8 mouse cellular contexts compared by ENCODE assay signal in the genomic region with DNA sequence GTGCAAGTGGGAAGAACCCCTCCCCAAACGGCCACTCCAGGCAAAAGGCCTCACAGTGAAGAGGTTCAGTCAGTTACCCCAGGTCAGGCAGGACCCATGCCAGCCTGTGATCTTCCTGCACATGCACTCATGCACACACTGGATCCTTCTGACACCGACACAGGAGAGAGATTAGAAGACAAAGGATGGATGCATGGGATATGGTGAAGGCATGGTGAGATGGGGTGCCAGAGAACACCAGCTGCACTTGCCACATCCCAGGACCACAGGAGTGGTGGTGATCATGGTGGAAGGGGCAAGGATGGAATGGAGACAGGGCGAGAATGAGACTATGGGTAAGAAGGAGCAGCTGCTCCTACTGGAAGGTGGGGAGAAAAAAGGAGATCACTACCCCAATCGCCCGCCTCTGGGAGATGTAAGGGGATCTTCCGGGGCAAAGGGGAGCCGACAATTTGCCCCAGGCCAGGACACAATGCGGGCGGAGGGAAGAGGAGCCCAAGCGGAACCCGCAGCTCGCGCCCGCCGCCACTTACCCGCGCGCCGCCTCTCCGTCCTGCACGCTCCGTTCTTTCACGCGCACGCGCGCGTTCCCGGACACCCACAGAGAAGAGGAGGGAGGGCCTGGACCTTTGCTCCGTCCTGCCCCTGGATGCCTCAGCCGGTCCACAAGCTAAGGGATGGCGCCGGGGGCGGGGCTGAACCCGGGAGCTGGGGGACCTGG. TPM values are rescaled to one million over a fixed set of nuclear protein-coding genes. Genes with fewer than 3 reads are reported as not detected.
DNase-seq lines count a peak whose midpoint lies in the region; ATAC-seq and TF ChIP-seq lines count a peak whose summit lies in the region.

No protein-coding gene starts in this region.

- peak; percentile 72 for DNase-seq in ES-CJ7 (ENCODE audit: low read depth, low spot score)
- peak; percentile 89 for DNase-seq in cerebellum, adult 8-10 months
- DNase-seq in frontal cortex, adult 2 months (ENCODE audit: extremely low spot score in 1 of 2, low spot score in 1 of 2), result peak; percentile 61 to 86
- DNase-seq in hindbrain, embryonic 10.5 days (ENCODE audit: low spot score), result peak; percentile 89
- DNase-seq in layer of hippocampus, adult 8-10 months (ENCODE audit: low spot score in 2 of 2), result peak; percentile 69 to 72
- DNase-seq in lung, adult 2 months, result peak; percentile 49
- peak; percentile 91 for DNase-seq in testis, postnatal 10 days (ENCODE audit: low spot score)

- peaks cover 19% of the 10 kb centered on the region for H3K4me1 ChIP-seq in hindbrain, embryonic 10.5 days (replicated peaks)
- peaks cover 3% of the 10 kb centered on the region; the same call in 1 of the 2 replicates for H3K4me1 ChIP-seq in lung, adult 2 months (ENCODE audit: control insufficient read depth, insufficient read depth, low read length)
- H3K4me1 ChIP-seq in neural tube, embryonic 14.5 days (ENCODE audit: control insufficient read depth, insufficient read depth, low read length), result peaks cover 14% of the 10 kb centered on the region

- TF ChIP-seq POLR2A in lung, adult 2 months (IDR thresholded peaks at IDR 0.05; ENCODE audit: borderline replicate concordance, extremely low read depth, low read depth, low read length), result no peak

- WGBS in hindbrain, embryonic 10.5 days, result 3% methylated on average over 35 of the region's 35 CpGs
- 3% methylated on average over 35 of the region's 35 CpGs for WGBS in lung, adult 2 months
- WGBS in neural tube, embryonic 14.5 days, result 2% methylated on average over 28 of the region's 35 CpGs

- peak overlapping the region; percentile 61 for H3K4me3 ChIP-seq in hindbrain, embryonic 10.5 days
- peak overlapping the region; percentile 7 for H3K4me3 ChIP-seq in lung, adult 2 months (replicated peaks; ENCODE audit: extremely low read depth, low read depth, low read length)
- peak overlapping the region; percentile 45 for H3K4me3 ChIP-seq in neural tube, embryonic 14.5 days (ENCODE audit: low read depth, low read length)

- no peaks in the 10 kb centered on the region for H3K9me3 ChIP-seq in hindbrain, embryonic 10.5 days
- no peaks in the 10 kb centered on the region for H3K9me3 ChIP-seq in neural tube, embryonic 14.5 days (ENCODE audit: control insufficient read depth, low read length)

- H3K27me3 ChIP-seq in hindbrain, embryonic 10.5 days (ENCODE audit: insufficient read depth, poor library complexity, severe bottlenecking), result no peaks in the 10 kb centered on the region
- no peaks in the 10 kb centered on the region for H3K27me3 ChIP-seq in neural tube, embryonic 14.5 days (ENCODE audit: control insufficient read depth, insufficient read depth, low read length)

- peak overlapping the region; percentile 67 for H3K4me2 ChIP-seq in neural tube, embryonic 14.5 days (ENCODE audit: low read depth, low read length)

- peak; percentile 90 for ATAC-seq in neural tube, embryonic 14.5 days (ENCODE audit: low read depth)

- peak overlapping the region; percentile 89 for H3K27ac ChIP-seq in hindbrain, embryonic 10.5 days
- H3K27ac ChIP-seq in neural tube, embryonic 14.5 days (ENCODE audit: low read depth, low read length), result peak overlapping the region; percentile 80

- H3K36me3 ChIP-seq in hindbrain, embryonic 10.5 days, result no peaks in the 10 kb centered on the region
- no peaks in the 10 kb centered on the region for H3K36me3 ChIP-seq in neural tube, embryonic 14.5 days (ENCODE audit: control insufficient read depth, insufficient read depth, low read length)

- H3K9ac ChIP-seq in neural tube, embryonic 14.5 days (replicated peaks; ENCODE audit: low read depth, low read length), result peak overlapping the region; percentile 73

- TF ChIP-seq CTCF in lung, adult 2 months (IDR thresholded peaks at IDR 0.05; ENCODE audit: insufficient read depth, low read length), result no peak

RNA-seq across cellular contexts. Expression of gene Gsdme, which starts 2.3 kb away (rescaled TPM):
- 11.1 and 11.6 TPM in 2 replicates for polyA plus RNA-seq in frontal cortex, adult 2 months (2012; rRNA removed)
- 41.7 and 47.0 TPM in 2 replicates for polyA plus RNA-seq in hindbrain, embryonic 10.5 days (2016; fragmentation: Nextera tagmentation; extraction: Ambion mirVana)
- 10 to 100 TPM; 10.1 to 13.6 (median 10.9) TPM for total RNA-seq in layer of hippocampus, adult 8-10 months (2022)
- 0.48 and 0.75 TPM in 2 replicates for polyA plus RNA-seq in lung, adult 2 months (2012; rRNA removed)
- 93.9 and 99.0 TPM in 2 replicates for polyA plus RNA-seq in neural tube, embryonic 14.5 days (2014; fragmentation: Nextera tagmentation; extraction: Ambion mirVana)

Comparison
In these comparisons a context has a peak if more than half of its experiments do, and no peak if none do; other contexts are left out.
1. Peak in every context shown above with its lines: DNase-seq, ATAC-seq, H3K4me3 ChIP-seq and H3K27ac ChIP-seq.
2. H3K4me3 ChIP-seq: peak in every context shown above with its lines; median percentile 61 in hindbrain, embryonic 10.5 days; 45 in neural tube, embryonic 14.5 days; 7 in lung, adult 2 months.